Mouse (Mus musculus): ENCODE measurements around the gene Eef1a2. TPM values are rescaled to one million over a fixed set of nuclear protein-coding genes. Genes with fewer than 3 reads are reported as not detected.

Gene Eef1a2
- polyA plus RNA-seq, 2 experiments: 0.29 TPM; not detected in 1

DNA sequence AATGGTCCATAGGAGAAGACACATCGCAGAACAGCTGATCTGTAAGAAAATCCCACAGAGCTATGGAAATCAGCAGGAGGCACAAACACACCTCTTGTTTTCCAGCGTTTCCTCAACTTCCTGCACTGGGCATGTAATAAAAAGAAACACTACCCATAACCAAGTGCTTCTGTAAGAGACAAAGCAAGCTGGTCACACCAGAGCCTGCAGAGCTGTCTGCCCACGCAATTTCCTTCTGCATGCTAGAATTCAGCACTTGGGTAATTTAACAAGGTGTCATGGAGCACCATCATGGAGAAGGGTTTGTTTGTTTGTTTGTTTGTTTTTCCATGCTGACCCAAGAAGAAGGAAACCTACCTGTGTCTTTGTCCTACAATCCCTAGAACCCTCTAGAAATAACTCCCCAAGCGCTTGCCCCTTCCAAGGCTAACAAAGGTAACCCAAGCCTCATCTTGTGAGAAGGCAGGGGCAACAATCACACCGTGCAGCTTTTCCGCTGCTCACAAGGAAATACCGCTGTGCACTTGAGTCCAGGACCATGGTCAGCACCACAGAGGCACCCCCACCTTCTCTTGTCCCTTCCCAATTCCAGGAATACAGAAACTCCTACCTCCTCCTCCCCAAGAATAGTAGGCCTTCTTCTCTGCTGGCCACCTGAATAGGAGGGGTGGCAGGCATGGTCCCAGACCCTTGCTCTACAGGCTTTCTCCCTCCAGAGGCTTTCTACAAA, 30.9 kb downstream of the Eef1a2 start:
- Histone ChIP-seq H3K4me1 (ENCODE audit: control insufficient read depth, insufficient read depth, low read length) (no peaks in the 10 kb centered on the region), H3K9ac (ENCODE audit: low read depth, low read length, severe bottlenecking) (no peak overlapping the region), H3K36me3 (ENCODE audit: control insufficient read depth, insufficient read depth, low read length) (no peaks in the 10 kb centered on the region), H3K4me3 (replicated peaks; ENCODE audit: low read length) (no peak overlapping the region), H3K27me3 (ENCODE audit: control insufficient read depth, insufficient read depth, low read length) (no peaks in the 10 kb centered on the region), H3K4me2 (replicated peaks; ENCODE audit: low read depth, low read length, severe bottlenecking) (no peak overlapping the region), H3K27ac (replicated peaks; ENCODE audit: low read depth, low read length) (no peak overlapping the region), H3K9me3 (ENCODE audit: control insufficient read depth, low read length) (no peaks in the 10 kb centered on the region)
- TF ChIP-seq POLR2A (IDR thresholded peaks at IDR 0.05; ENCODE audit: borderline replicate concordance, extremely low read depth, insufficient read depth, insufficient read length): no peak
- DNase-seq (ENCODE audit: low spot score) (no peak), ATAC-seq (ENCODE audit: low FRiP score, low read depth) (no peak)
- 44% methylated on average over 7 of the region's 7 CpGs for WGBS

DNA sequence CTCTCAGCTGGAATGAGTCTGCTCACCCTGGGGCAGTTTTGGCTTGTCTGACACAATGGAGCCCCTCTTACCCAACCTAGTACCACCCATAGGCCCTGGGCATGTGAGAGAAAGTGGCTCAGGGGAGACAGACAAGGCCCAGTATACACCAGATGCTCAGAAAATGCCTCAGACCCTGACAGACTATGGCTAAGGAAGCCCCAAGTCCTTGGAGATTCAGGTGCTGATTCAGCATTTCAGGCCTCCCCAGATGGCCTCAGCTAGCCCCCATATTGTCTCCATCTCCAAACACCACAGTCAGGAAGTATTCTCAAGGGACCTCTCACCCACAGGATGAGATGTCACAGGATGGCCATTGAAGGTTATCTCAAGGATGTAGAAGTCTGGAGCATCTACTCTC, 34.2 kb downstream of the Eef1a2 start:
- Histone ChIP-seq H3K9me3 (ENCODE audit: control insufficient read depth, low read length) (no peaks in the 10 kb centered on the region), H3K9ac (ENCODE audit: low read depth, low read length, severe bottlenecking) (no peak overlapping the region), H3K4me3 (replicated peaks; ENCODE audit: low read length) (no peak overlapping the region), H3K27ac (replicated peaks; ENCODE audit: low read depth, low read length) (no peak overlapping the region), H3K4me2 (replicated peaks; ENCODE audit: low read depth, low read length, severe bottlenecking) (no peak overlapping the region), H3K4me1 (ENCODE audit: control insufficient read depth, insufficient read depth, low read length) (no peaks in the 10 kb centered on the region), H3K36me3 (ENCODE audit: control insufficient read depth, insufficient read depth, low read length) (no peaks in the 10 kb centered on the region), H3K27me3 (ENCODE audit: control insufficient read depth, insufficient read depth, low read length) (no peaks in the 10 kb centered on the region)
- TF ChIP-seq POLR2A (IDR thresholded peaks at IDR 0.05; ENCODE audit: borderline replicate concordance, extremely low read depth, insufficient read depth, insufficient read length): no peak
- ATAC-seq (ENCODE audit: low FRiP score, low read depth) (no peak), DNase-seq (ENCODE audit: low spot score) (no peak)

DNA sequence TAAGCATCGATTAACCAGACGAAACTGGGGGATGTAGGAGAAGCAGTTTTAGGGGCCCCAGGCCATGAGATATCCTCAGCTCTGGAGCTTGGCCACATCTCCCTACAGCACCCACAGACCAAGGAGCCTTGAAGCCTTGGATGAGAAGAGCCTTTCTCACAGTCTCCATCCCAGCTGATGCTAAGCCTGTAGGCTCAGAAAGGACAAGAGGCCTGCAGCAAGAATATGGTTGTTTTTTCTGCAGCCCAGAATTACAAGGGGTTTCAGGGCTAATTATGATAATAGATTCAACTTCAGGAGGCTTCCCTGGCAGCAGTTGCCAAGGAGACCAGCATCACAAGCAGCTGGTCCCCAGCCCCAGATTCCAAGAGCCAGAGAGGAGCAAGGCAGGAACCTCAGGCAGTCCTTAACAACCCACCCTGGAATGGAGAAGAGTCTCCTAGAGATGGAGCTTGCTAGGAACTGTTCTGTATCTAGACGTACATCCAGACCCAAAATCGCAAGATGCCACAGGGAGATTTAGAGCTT, 35.8 kb downstream of the Eef1a2 start:
- Histone ChIP-seq H3K4me2 (replicated peaks; ENCODE audit: low read depth, low read length, severe bottlenecking) (no peak overlapping the region), H3K9ac (ENCODE audit: low read depth, low read length, severe bottlenecking) (no peak overlapping the region), H3K9me3 (ENCODE audit: control insufficient read depth, low read length) (no peaks in the 10 kb centered on the region), H3K27me3 (ENCODE audit: control insufficient read depth, insufficient read depth, low read length) (no peaks in the 10 kb centered on the region), H3K4me3 (replicated peaks; ENCODE audit: low read length) (no peak overlapping the region), H3K36me3 (ENCODE audit: control insufficient read depth, insufficient read depth, low read length) (no peaks in the 10 kb centered on the region), H3K27ac (replicated peaks; ENCODE audit: low read depth, low read length) (no peak overlapping the region), H3K4me1 (ENCODE audit: control insufficient read depth, insufficient read depth, low read length) (no peaks in the 10 kb centered on the region)
- WGBS: 85% methylated on average over 4 of the region's 4 CpGs
- DNase-seq (ENCODE audit: low spot score) (no peak), ATAC-seq (ENCODE audit: low FRiP score, low read depth) (no peak)
- TF ChIP-seq POLR2A (IDR thresholded peaks at IDR 0.05; ENCODE audit: borderline replicate concordance, extremely low read depth, insufficient read depth, insufficient read length): no peak

DNA sequence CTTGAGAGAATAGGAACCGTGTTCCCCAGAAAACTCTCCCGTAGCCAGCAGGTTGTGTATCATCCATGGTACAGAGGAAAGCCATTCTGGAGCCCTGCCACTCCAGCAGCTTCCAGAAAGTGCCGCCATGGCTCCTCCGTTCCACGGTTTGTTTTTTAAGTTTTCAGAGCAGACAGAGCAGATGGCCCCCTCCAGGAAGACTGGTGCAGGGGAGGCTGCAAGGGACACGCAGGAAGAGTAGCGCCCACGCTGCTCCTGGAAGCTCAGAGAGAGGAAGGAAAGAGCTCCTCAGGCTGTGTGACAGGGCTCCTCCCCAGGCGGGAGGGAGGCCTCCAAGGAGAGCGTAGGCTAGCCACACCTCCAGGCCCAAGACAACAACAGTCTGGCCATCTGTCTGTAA, 36.9 kb downstream of the Eef1a2 start:
- H3K4me2 ChIP-seq (replicated peaks; ENCODE audit: low read depth, low read length, severe bottlenecking): no peak overlapping the region
- H3K27ac ChIP-seq (replicated peaks; ENCODE audit: low read depth, low read length): no peak overlapping the region
- DNase-seq (ENCODE audit: low spot score): no peak
- H3K36me3 ChIP-seq (ENCODE audit: control insufficient read depth, insufficient read depth, low read length): no peaks in the 10 kb centered on the region
- no peaks in the 10 kb centered on the region for H3K9me3 ChIP-seq (ENCODE audit: control insufficient read depth, low read length)
- WGBS: 27% methylated on average over 10 of the region's 10 CpGs
- no peak overlapping the region for H3K9ac ChIP-seq (ENCODE audit: low read depth, low read length, severe bottlenecking)
- TF ChIP-seq POLR2A (IDR thresholded peaks at IDR 0.05; ENCODE audit: borderline replicate concordance, extremely low read depth, insufficient read depth, insufficient read length): no peak
- no peak for ATAC-seq (ENCODE audit: low FRiP score, low read depth)
- H3K4me3 ChIP-seq (replicated peaks; ENCODE audit: low read length): no peak overlapping the region
- H3K27me3 ChIP-seq (ENCODE audit: control insufficient read depth, insufficient read depth, low read length): no peaks in the 10 kb centered on the region
- H3K4me1 ChIP-seq (ENCODE audit: control insufficient read depth, insufficient read depth, low read length): no peaks in the 10 kb centered on the region

DNA sequence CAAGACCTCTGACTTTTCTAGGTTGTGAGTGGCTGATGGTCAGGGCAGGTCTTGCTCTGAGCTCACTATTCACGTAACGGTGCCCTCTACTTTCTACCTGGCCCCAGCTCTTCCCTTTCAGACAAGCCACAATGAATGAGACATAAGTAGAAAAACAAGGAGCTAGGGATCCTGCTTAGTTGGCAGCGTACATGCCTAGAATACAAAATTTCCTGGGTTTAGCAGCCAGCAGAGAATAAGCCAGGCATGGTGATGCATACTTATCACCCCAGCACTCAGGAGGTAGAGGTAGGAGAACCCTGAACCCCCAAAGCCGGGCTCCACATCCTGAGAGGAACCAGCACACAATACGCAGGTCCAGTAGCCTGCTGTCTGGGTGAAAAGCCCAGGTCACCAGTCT, 40.4 kb downstream of the Eef1a2 start:
- Histone ChIP-seq H3K36me3 (ENCODE audit: control insufficient read depth, insufficient read depth, low read length) (no peaks in the 10 kb centered on the region), H3K27me3 (ENCODE audit: control insufficient read depth, insufficient read depth, low read length) (no peaks in the 10 kb centered on the region), H3K4me1 (ENCODE audit: control insufficient read depth, insufficient read depth, low read length) (no peaks in the 10 kb centered on the region), H3K4me3 (replicated peaks; ENCODE audit: low read length) (no peak overlapping the region), H3K27ac (replicated peaks; ENCODE audit: low read depth, low read length) (no peak overlapping the region), H3K9ac (ENCODE audit: low read depth, low read length, severe bottlenecking) (no peak overlapping the region), H3K4me2 (replicated peaks; ENCODE audit: low read depth, low read length, severe bottlenecking) (no peak overlapping the region), H3K9me3 (ENCODE audit: control insufficient read depth, low read length) (no peaks in the 10 kb centered on the region)
- ATAC-seq (ENCODE audit: low FRiP score, low read depth) (no peak), DNase-seq (ENCODE audit: low spot score) (no peak)
- WGBS: 79% methylated on average over 5 of the region's 5 CpGs
- no peak for TF ChIP-seq POLR2A (IDR thresholded peaks at IDR 0.05; ENCODE audit: borderline replicate concordance, extremely low read depth, insufficient read depth, insufficient read length)
